Mouse (Mus musculus) erythroblast, embryonic 14.5 days (primary cell): ENCODE data around the gene Cklf.
"Not testable (repeated sequence)": the region's sequence is repeated elsewhere in the genome, so short reads cannot be mapped to it uniquely, and the experiment has no call there.

ENCODE experiments used
- GATA1 ChIP-seq: IDR thresholded peaks from 2 replicates; pipeline ENCODE4 v1.6.1; 2012; ENCODE audit warnings: low read length, inconsistent platforms, mixed read lengths
- TAL1 ChIP-seq: IDR thresholded peaks from 3 replicates; pipeline ENCODE4 v1.6.1; 2012; ENCODE audit warnings: low read length, inconsistent platforms, mixed read lengths

DNA sequence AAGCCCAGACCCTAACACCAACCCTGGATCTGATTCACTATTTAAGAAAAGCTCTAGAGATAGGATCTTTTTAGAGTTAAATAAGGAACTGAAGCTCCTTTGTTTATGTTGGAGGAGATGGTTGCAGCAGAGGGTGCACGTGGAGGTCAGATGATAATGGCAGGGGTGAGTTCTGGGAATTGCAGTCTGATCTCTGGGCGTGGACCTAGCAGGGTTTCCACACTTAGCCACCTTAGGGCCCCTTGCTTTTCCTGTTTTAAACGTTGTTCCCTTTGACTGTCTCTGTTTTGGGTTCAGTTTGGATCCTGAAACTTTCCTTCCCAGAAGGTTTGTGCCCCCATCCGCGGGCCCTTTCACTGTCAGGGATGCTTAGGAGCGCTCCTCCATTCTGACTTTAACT lies 57.7 kb downstream of the Cklf start:
- not testable (repeated sequence) for TF ChIP-seq GATA1, TAL1
